Mouse (Mus musculus) kidney, adult 9 months (tissue): ENCODE results near the gene Krtap10-10.

Experiments used
- DNase-seq: peaks from one replicate; pipeline ENCODE4 v3.0.0; 2022

Krtap10-10 gene

DNA sequence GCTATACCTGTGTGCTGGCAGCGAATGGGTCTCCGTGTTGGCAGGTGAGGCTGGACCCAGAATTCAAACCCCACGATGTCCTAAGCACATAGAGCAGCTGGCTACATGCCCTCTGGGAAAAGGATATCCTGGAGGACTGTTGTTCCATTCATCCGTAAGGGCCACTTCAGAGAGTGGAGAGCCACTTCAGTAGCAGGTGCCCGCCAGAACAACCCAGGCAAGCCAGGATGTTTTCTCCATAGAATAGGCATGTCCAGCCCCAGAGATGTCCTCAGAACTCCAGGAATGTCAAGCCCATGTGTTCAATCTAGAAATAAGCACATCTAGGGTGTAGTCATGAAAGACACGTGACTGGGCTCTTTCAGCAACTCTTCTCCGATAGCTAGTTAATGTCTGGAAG lies 33.9 kb downstream of the Krtap10-10 start:
- DNase-seq: no peak

- peak; percentile 53 for DNase-seq
These were observed 43.2 kb downstream of the Krtap10-10 start for GRCm38 (mm10) chr10:77878985-77879384.

- DNase-seq: no peak
These were observed 44.6 kb downstream of the Krtap10-10 start for GRCm38 (mm10) chr10:77880305-77880704.

GRCm38 (mm10) chr10:77882553-77882952 lies 46.8 kb downstream of the Krtap10-10 start:
- no peak for DNase-seq

- no peak for DNase-seq
These were observed 50.4 kb downstream of the Krtap10-10 start for GRCm38 (mm10) chr10:77886007-77886747.
